Mouse (Mus musculus) heart, embryonic 12.5 days (tissue): ENCODE data around the gene Cyp4f39. TPM values are rescaled to one million over a fixed set of nuclear protein-coding genes. Genes with fewer than 3 reads are reported as not detected.
"Not testable (repeated sequence)": the region's sequence is repeated elsewhere in the genome, so short reads cannot be mapped to it uniquely, and the experiment has no call there.

ENCODE experiments used
- ATAC-seq: fragments of 200-750 bp; cut with Nextera tagmentation; 2 replicates; pipeline ENCODE4 v1.8.0; 2017; ENCODE audit warnings: moderate TSS enrichment, moderate library complexity; ENCODE audit not compliant: insufficient number of reproducible peaks, low FRiP score
- H3K27ac ChIP-seq: fragments of 300-500 bp; sonication (generic); 2 replicates; pipeline ENCODE4 v1.5.1; 2016; ENCODE audit warnings: mild to moderate bottlenecking, moderate library complexity; ENCODE audit not compliant: poor library complexity, severe bottlenecking
- H3K27me3 ChIP-seq: fragments of 300-500 bp; sonication (generic); replicated peaks from 2 replicates; pipeline ENCODE4 v1.6.1; 2016; ENCODE audit warnings: mild to moderate bottlenecking, moderate library complexity
- H3K36me3 ChIP-seq: fragments of 300-500 bp; sonication (generic); 2 replicates; pipeline ENCODE4 v1.6.1; 2016; ENCODE audit warnings: mild to moderate bottlenecking, moderate library complexity
- H3K4me1 ChIP-seq: fragments of 300-500 bp; sonication (generic); replicated peaks from 2 replicates; pipeline ENCODE4 v1.6.1; 2016; ENCODE audit warnings: mild to moderate bottlenecking
- H3K4me2 ChIP-seq: fragments of 300-500 bp; sonication (generic); 2 replicates; pipeline ENCODE4 v1.6.1; 2016; ENCODE audit warnings: mild to moderate bottlenecking, moderate library complexity
- H3K4me3 ChIP-seq: fragments of 300-500 bp; sonication (generic); 2 replicates; pipeline ENCODE4 v1.5.1; 2016; ENCODE audit warnings: mild to moderate bottlenecking
- H3K9ac ChIP-seq: fragments of 300-500 bp; sonication (generic); 2 replicates; pipeline ENCODE4 v1.6.1; 2016; ENCODE audit warnings: mild to moderate bottlenecking, moderate library complexity
- H3K9me3 ChIP-seq: fragments of 300-500 bp; sonication (generic); replicated peaks from 2 replicates; pipeline ENCODE4 v1.6.1; 2016; ENCODE audit warnings: mild to moderate bottlenecking, moderate library complexity
- WGBS: fragments of 180-500 bp; shearing (Covaris S2); methylation state at CpG from one replicate; pipeline ENCODE4 v1.1.7; 2016; 5-methylcytosine and 5-hydroxymethylcytosine counted together
- polyA plus RNA-seq: library from polyadenylated mRNA; unstranded; fragments of >200 nt; fragmentation: Nextera tagmentation; extraction: Ambion mirVana; gene quantifications from 2 replicates; pipeline ENCODE4 v1.2.1, GENCODE M21; 2016

The Cyp4f39 gene
- polyA plus RNA-seq, 1 experiment from 2014 or later = 0.26 TPM

DNA sequence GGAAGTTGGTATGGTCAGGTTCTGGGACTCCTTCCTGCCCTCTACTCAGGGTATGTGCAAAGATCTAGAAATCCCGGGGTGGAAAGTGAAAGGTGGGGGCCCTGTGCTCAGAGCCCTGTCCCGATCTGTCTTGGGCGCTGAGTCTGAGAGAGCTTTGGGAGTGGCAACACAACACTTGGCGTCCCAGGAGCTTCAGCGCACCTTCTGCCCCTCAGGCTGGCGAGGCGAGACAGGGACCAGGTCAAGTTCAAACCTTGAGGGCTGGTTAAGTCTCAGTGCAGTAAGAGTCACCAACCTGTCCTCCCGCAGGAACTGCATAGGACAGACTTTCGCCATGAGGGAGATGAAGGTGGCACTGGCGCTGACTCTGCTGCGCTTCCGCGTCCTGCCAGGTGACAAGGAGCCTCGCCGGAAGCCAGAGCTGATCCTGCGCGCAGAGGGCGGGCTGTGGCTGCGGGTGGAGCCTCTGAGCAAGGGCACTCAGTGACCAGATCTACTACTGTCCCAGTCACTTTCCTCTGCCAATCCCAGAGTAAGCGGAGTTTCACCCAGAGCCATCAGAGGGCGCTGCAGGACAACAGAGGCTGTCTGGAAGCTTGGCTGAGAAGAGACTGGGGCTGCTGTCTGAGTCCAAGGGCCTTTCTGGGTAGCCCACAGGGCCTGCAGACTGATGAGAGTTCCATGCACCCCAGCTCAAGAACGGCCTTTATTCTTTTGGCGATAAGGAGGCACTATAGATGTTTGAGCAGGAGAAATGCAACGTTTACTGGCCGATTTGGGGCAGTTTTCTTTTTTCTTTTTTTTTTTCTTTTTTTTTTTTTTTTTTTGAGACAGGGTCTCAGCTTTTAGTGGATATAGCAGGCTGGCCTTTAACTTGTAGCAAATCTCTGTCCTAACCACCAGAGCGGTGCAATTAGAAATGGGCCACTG lies 76.2 kb downstream of the Cyp4f39 start:
- peak; percentile 78 for ATAC-seq
- Histone ChIP-seq H3K27me3 (no peaks in the 10 kb centered on the region), H3K9ac (peak overlapping the region; percentile 70), H3K36me3 (peaks cover 10% of the 10 kb centered on the region; the same call in 1 of the 2 replicates), H3K4me2 (peak overlapping the region; percentile 76), H3K4me3 (peak overlapping the region; percentile 49), H3K4me1 (peaks cover 7% of the 10 kb centered on the region; the same call in 1 of the 2 replicates), H3K27ac (0 out of 2 replicates have a peak overlapping the region, but pooled peaks have one; percentile 1), H3K9me3 (no peaks in the 10 kb centered on the region)
- WGBS = 11% methylated on average over 26 of the region's 26 CpGs

DNA sequence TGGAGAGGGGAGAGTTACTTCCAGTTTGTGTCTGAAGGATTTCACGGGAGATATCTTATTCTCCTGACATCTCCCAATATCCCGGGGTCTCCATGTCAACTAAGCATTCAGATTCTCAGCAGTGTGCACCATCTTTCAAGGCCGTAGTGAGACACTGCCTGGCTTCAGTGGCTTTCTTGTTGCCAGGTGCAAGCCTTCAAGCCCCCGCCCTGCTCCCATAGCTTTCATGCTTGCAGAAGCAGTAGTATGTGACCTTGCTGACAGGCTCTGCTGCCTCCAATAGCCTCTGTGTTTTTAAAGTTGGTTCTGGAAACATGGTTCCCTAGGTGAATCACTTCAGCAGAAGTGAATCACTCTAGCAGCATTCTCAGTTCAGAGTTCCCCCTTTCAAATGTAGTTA lies 79.8 kb downstream of the Cyp4f39 start:
- ATAC-seq, H3K4me2 ChIP-seq, H3K9ac ChIP-seq, H3K4me3 ChIP-seq, H3K36me3 ChIP-seq, H3K27ac ChIP-seq, H3K9me3 ChIP-seq, H3K27me3 ChIP-seq: not testable (repeated sequence)
- peaks cover 23% of the 10 kb centered on the region for H3K4me1 ChIP-seq
- WGBS = 56% methylated on average over 4 of the region's 4 CpGs

DNA sequence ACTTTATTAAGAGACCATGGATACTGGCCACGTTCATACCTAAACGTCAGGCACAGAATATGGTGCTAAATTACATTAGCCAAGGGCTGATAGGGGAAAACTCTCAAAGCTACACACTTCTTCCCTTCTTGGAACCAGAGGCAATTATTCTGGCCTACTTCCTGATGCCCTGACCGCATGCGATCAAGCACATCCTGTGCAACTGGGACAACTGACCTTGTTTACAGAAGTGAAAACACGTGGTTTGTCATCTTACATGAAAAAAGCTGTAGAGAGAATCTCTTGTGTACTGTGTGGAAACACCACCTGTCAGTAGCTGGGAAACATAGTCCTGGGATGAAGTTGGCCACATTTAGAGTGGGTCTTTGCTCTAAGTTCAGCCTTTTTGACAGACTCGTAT lies 81.5 kb downstream of the Cyp4f39 start:
- peaks cover 16% of the 10 kb centered on the region for H3K4me1 ChIP-seq
- no peaks in the 10 kb centered on the region for H3K9me3 ChIP-seq
- ATAC-seq = no peak
- H3K27me3 ChIP-seq = no peaks in the 10 kb centered on the region
- no peak overlapping the region for H3K9ac ChIP-seq
- WGBS = 76% methylated on average over 6 of the region's 6 CpGs
- no peak overlapping the region for H3K4me2 ChIP-seq
- no peaks in the 10 kb centered on the region for H3K36me3 ChIP-seq
- H3K27ac ChIP-seq = no peak overlapping the region
- H3K4me3 ChIP-seq = no peak overlapping the region

DNA sequence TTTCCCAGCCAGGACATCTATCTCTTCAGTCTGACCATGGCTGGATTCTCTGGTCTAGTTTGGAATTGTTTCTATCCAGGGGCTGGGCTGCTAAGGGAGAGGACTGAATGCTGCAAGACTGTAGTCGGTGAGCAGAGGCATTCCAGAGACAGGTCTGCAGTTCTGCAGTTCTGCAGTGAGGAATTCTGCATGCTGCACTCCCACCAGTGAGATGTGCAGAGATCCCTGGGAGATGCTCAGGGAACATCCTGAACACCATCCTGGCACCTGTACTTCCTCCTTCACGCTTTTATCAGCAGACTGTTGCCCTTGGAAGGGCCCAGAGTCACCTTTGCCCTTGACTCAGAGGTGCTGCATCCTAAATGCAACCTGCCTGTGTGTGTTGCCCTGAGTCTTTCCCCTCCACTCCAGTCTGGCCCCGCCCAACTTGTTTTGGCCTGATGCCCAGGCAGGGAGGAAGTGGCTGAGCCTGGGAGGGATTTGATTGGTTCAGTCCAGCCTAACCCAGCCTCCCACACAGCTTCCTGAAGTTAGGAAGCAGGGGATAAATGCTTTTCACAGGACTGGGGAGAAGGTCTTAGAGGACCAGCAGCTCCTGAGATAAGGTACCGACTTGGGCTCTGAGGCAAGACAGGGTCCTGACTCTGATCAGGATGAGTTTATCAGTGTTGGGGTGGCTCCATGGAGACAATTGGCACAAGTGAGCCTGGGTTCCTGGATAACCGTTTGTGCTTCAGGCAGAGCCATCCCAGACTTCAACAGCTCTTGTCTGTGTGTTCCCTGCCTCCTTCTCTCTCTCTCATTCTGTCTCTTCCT lies 83.7 kb downstream of the Cyp4f39 start, which contains the start of gene Cyp4f16:
TSS of gene Cyp4f16 (plus strand) at position 508 of the 816 bp plus-strand sequence.
- peak within 1 kb of the TSS; percentile 57 for H3K4me3 ChIP-seq

DNA sequence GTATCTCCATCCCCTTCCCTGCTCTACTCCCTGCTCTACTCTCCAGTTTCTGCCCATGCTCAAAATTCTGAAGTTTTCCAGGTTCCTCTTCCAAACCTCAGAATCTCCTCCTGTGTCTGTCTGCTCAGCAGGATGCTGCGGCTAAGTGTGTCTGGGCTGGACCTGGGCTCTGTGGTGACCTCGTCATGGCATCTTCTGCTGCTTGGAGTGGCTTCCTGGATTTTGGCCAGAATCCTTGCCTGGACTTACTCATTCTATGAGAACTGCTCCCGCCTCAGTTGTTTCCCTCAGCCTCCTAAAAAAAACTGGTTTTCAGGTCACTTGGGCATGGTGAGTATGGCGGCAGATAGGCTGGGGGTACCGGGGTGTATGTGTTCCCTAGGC lies 84.3 kb downstream of the Cyp4f39 start:
- ATAC-seq = no peak
- peak overlapping the region; percentile 62 for H3K9ac ChIP-seq
- H3K9me3 ChIP-seq = no peaks in the 10 kb centered on the region
- WGBS = 55% methylated on average over 5 of the region's 5 CpGs
- peak overlapping the region; percentile 65 for H3K4me2 ChIP-seq
- H3K27me3 ChIP-seq = no peaks in the 10 kb centered on the region
- peak overlapping the region; percentile 57 for H3K4me3 ChIP-seq
- peaks cover under 1% of the 10 kb centered on the region; the same call in 1 of the 2 replicates for H3K36me3 ChIP-seq
- H3K4me1 ChIP-seq = peaks cover 16% of the 10 kb centered on the region
- peak overlapping the region; percentile 22; the same call in 1 of the 2 replicates for H3K27ac ChIP-seq

More for the DNA sequence above, 83.7 kb downstream of the Cyp4f39 start, which contains the start of gene Cyp4f16:
- WGBS = 8% methylated on average over 5 of the region's 5 CpGs
- ATAC-seq = peak; percentile 96
- Histone ChIP-seq H3K27ac (peak within 1 kb of the TSS; percentile 22; the same call in 1 of the 2 replicates), H3K4me2 (peak within 1 kb of the TSS; percentile 65), H3K4me1 (peaks cover 16% of the 10 kb centered on the region), H3K9ac (peak within 1 kb of the TSS; percentile 62)
- not testable (repeated sequence) for H3K36me3 ChIP-seq, H3K9me3 ChIP-seq, H3K27me3 ChIP-seq

Other genes with a start within 250 kb of the Cyp4f39 start
- gene Brd4, start 168.0 kb upstream of the Cyp4f39 start, polyA plus RNA-seq = 72.6 and 76.6 TPM in 2 replicates
- gene Akap8, start 131.5 kb upstream of the Cyp4f39 start, polyA plus RNA-seq = 85.1 and 88.9 TPM in 2 replicates
- gene Akap8l, start 102.1 kb upstream of the Cyp4f39 start, polyA plus RNA-seq = 79.4 and 84.6 TPM in 2 replicates
- gene Wiz, start 63.3 kb upstream of the Cyp4f39 start, polyA plus RNA-seq = 23.7 and 23.9 TPM in 2 replicates
- gene Rasal3, start 49.1 kb upstream of the Cyp4f39 start, polyA plus RNA-seq = 0.66 and 0.95 TPM in 2 replicates
- not detected in 2 replicates for gene Pglyrp2, start 28.6 kb upstream of the Cyp4f39 start, polyA plus RNA-seq
- 6.1 and 7.1 TPM in 2 replicates for gene Cyp4f17, start 53.3 kb downstream of the Cyp4f39 start, polyA plus RNA-seq
- gene Cyp4f16, start 83.8 kb downstream of the Cyp4f39 start, polyA plus RNA-seq = 18.3 and 19.2 TPM in 2 replicates
- gene Cyp4f37, start 168.6 kb downstream of the Cyp4f39 start, polyA plus RNA-seq = not detected in 2 replicates
- gene Cyp4f40, start 206.2 kb downstream of the Cyp4f39 start, polyA plus RNA-seq = not detected in 2 replicates
- gene Cyp4f15, start 232.9 kb downstream of the Cyp4f39 start, polyA plus RNA-seq = 0.23 and 0.38 TPM in 2 replicates